ENCODE assay signal across 19 mouse cellular contexts in the genomic region with DNA sequence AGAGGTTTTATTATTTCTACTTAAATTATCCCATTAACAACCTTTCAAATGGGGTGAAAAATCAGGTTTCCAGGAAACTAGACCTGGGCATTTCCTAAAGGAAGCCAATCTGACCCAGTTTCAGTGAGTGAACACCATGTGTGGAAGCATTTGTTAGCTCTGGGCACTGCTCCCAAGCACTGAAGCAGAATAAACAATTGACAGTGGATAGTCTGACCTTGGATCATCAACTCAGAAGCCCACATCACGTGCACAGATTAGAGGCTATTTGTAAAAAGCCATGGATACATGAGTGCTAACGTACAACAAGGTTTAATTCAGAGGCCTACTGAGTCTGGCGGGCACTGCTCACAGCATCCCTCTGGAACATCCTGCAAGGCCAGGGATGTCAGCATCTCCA.
DNase-seq lines count a peak whose midpoint lies in the region; ATAC-seq lines count a peak whose summit lies in the region.
"Had no signal": no experiment of that assay in that cellular context is flagged by ENCODE, and none has a peak within 500 bp of the region (broad histone marks: within the 10 kb centered on the region; RNA-seq: fewer than 3 reads in every experiment).

No protein-coding gene starts in this region.

- H3K36me3 ChIP-seq in hindbrain, embryonic 14.5 days (replicated peaks; ENCODE audit: control insufficient read depth, insufficient read depth): no peaks in the 10 kb centered on the region
- H3K36me3 ChIP-seq in hindbrain, embryonic 13.5 days: no peaks in the 10 kb centered on the region
- H3K36me3 ChIP-seq in midbrain, embryonic 16.5 days (ENCODE audit: control insufficient read depth, insufficient read depth, low read length): no peaks in the 10 kb centered on the region
- no peaks in the 10 kb centered on the region for H3K36me3 ChIP-seq in midbrain, embryonic 10.5 days
- H3K36me3 ChIP-seq: embryonic facial prominence, embryonic 15.5 days; G1E; heart, embryonic 10.5 days; lung, embryonic 15.5 days had no signal

- H3K27ac ChIP-seq in hindbrain, embryonic 14.5 days: no peak overlapping the region; the same call in 1 of the 2 replicates
- no peak overlapping the region; the same call in 1 of the 2 replicates for H3K27ac ChIP-seq in hindbrain, embryonic 13.5 days
- H3K27ac ChIP-seq in midbrain, embryonic 16.5 days (ENCODE audit: low read length): peak overlapping the region; percentile 24; the same call in 1 of the 2 replicates
- no peak overlapping the region for H3K27ac ChIP-seq in midbrain, embryonic 10.5 days (replicated peaks)
- H3K27ac ChIP-seq: embryonic facial prominence, embryonic 15.5 days; heart, embryonic 10.5 days; left cerebral cortex, adult 2 months; lung, embryonic 15.5 days had no signal

- peak; percentile 30 for DNase-seq in hindbrain, embryonic 14.5 days (ENCODE audit: low spot score)
- DNase-seq in midbrain, embryonic 10.5 days (ENCODE audit: low spot score): no peak
- peak; percentile 62 for DNase-seq in cerebellum, adult 8-10 months
- DNase-seq in retina, embryonic 14.5 days (ENCODE audit: low spot score): peak; percentile 68
- DNase-seq in right cerebral cortex, adult 18-20 months: no peak
- no peak for DNase-seq in right cerebral cortex, adult 2 months (ENCODE audit: low spot score in 2 of 2)
- DNase-seq: adrenal gland, postnatal 25 days; forebrain, postnatal 0 days; gastrocnemius, postnatal 14 days; kidney, adult 8-10 months; liver; right cerebral cortex, postnatal 4 days had no signal

- 50% methylated on average over 3 of the region's 3 CpGs for WGBS in hindbrain, embryonic 14.5 days
- WGBS in hindbrain, embryonic 13.5 days: 56% methylated on average over 3 of the region's 3 CpGs
- WGBS in midbrain, embryonic 16.5 days: 28% methylated on average over 3 of the region's 3 CpGs
- WGBS in midbrain, embryonic 10.5 days: 78% methylated on average over 3 of the region's 3 CpGs

- no peak overlapping the region for H3K9ac ChIP-seq in hindbrain, embryonic 14.5 days
- H3K9ac ChIP-seq in hindbrain, embryonic 13.5 days: no peak overlapping the region
- no peak overlapping the region for H3K9ac ChIP-seq in midbrain, embryonic 16.5 days (ENCODE audit: low read depth, low read length)
- H3K9ac ChIP-seq: embryonic facial prominence, embryonic 15.5 days; forebrain, postnatal 0 days; lung, embryonic 15.5 days had no signal

- no peak overlapping the region for H3K4me3 ChIP-seq in hindbrain, embryonic 14.5 days (replicated peaks; ENCODE audit: low read length)
- no peak overlapping the region for H3K4me3 ChIP-seq in hindbrain, embryonic 13.5 days
- no peak overlapping the region for H3K4me3 ChIP-seq in midbrain, embryonic 16.5 days (ENCODE audit: low read depth, low read length)
- no peak overlapping the region for H3K4me3 ChIP-seq in midbrain, embryonic 10.5 days
- H3K4me3 ChIP-seq: embryonic facial prominence, embryonic 15.5 days; heart, embryonic 10.5 days; left cerebral cortex, adult 2 months; lung, embryonic 15.5 days had no signal

- no peaks in the 10 kb centered on the region for H3K27me3 ChIP-seq in hindbrain, embryonic 14.5 days (ENCODE audit: control insufficient read depth, insufficient read depth, low read length)
- H3K27me3 ChIP-seq in hindbrain, embryonic 13.5 days: no peaks in the 10 kb centered on the region
- no peaks in the 10 kb centered on the region for H3K27me3 ChIP-seq in midbrain, embryonic 16.5 days (ENCODE audit: control insufficient read depth, insufficient read depth, low read depth, low read length)
- H3K27me3 ChIP-seq in midbrain, embryonic 10.5 days (ENCODE audit: low read depth, poor library complexity, severe bottlenecking): no peaks in the 10 kb centered on the region
- H3K27me3 ChIP-seq: embryonic facial prominence, embryonic 15.5 days; lung, embryonic 15.5 days had no signal

- H3K4me1 ChIP-seq in hindbrain, embryonic 14.5 days (replicated peaks; ENCODE audit: control insufficient read depth, insufficient read depth, low read length): 0 out of 2 replicates have a peak, but pooled peaks cover 3% of the 10 kb centered on the region
- H3K4me1 ChIP-seq in hindbrain, embryonic 13.5 days (replicated peaks): peaks cover 5% of the 10 kb centered on the region
- peaks cover 3% of the 10 kb centered on the region; the same call in 1 of the 2 replicates for H3K4me1 ChIP-seq in midbrain, embryonic 16.5 days (ENCODE audit: control insufficient read depth, insufficient read depth, low read length)
- peaks cover 16% of the 10 kb centered on the region for H3K4me1 ChIP-seq in midbrain, embryonic 10.5 days
- H3K4me1 ChIP-seq: embryonic facial prominence, embryonic 15.5 days; heart, embryonic 10.5 days; lung, embryonic 15.5 days had no signal

- no peak for ATAC-seq in hindbrain, embryonic 14.5 days (ENCODE audit: low FRiP score)
- ATAC-seq in hindbrain, embryonic 13.5 days (ENCODE audit: low FRiP score): no peak
- no peak for ATAC-seq in midbrain, embryonic 16.5 days
- ATAC-seq: forebrain, postnatal 0 days had no signal

- no peak overlapping the region for H3K4me2 ChIP-seq in hindbrain, embryonic 14.5 days (replicated peaks)
- H3K4me2 ChIP-seq in hindbrain, embryonic 13.5 days: no peak overlapping the region
- no peak overlapping the region for H3K4me2 ChIP-seq in midbrain, embryonic 16.5 days (ENCODE audit: low read length)
- H3K4me2 ChIP-seq: embryonic facial prominence, embryonic 15.5 days; lung, embryonic 15.5 days had no signal

- H3K9me3 ChIP-seq in hindbrain, embryonic 14.5 days (ENCODE audit: control insufficient read depth, low read length): no peaks in the 10 kb centered on the region
- H3K9me3 ChIP-seq in hindbrain, embryonic 13.5 days: no peaks in the 10 kb centered on the region
- H3K9me3 ChIP-seq in midbrain, embryonic 16.5 days (replicated peaks; ENCODE audit: control insufficient read depth, low read length, poor library complexity, severe bottlenecking): no peaks in the 10 kb centered on the region
- H3K9me3 ChIP-seq in midbrain, embryonic 10.5 days (replicated peaks): no peaks in the 10 kb centered on the region
- H3K9me3 ChIP-seq: embryonic facial prominence, embryonic 15.5 days; heart, embryonic 10.5 days; lung, embryonic 15.5 days had no signal

Comparison
In these comparisons a context has a peak if more than half of its experiments do, and no peak if none do; other contexts are left out.
1. DNase-seq: peak in hindbrain, embryonic 14.5 days (single experiment), cerebellum, adult 8-10 months (single experiment) and retina, embryonic 14.5 days (single experiment); none in midbrain, embryonic 10.5 days (single experiment), right cerebral cortex, adult 18-20 months (single experiment) and right cerebral cortex, adult 2 months (0 of 2).